Mouse (Mus musculus) cortical plate, adult 2 months (tissue): ENCODE data around the gene Casp7.

Experiments used
- CTCF ChIP-seq: fragments of 200-500 bp; IDR thresholded peaks from 2 replicates; pipeline ENCODE4 v1.5.1; 2011; ENCODE audit warnings: mild to moderate bottlenecking, control low read depth, low read length; ENCODE audit not compliant: insufficient read depth; ENCODE audit errors: extremely low read depth
- POLR2A ChIP-seq: fragments of 200-500 bp; IDR thresholded peaks from 2 replicates; pipeline ENCODE4 v1.6.1; 2011; ENCODE audit warnings: mild to moderate bottlenecking, low read length, control low read depth; ENCODE audit not compliant: insufficient read depth; ENCODE audit errors: extremely low read depth

GRCm38 (mm10) chr19:56470286-56471020, 73.5 kb downstream of the Casp7 start:
- TF ChIP-seq CTCF (no peak), POLR2A (no peak)
